9 mouse cellular contexts compared by ENCODE assay signal in the genomic region with DNA sequence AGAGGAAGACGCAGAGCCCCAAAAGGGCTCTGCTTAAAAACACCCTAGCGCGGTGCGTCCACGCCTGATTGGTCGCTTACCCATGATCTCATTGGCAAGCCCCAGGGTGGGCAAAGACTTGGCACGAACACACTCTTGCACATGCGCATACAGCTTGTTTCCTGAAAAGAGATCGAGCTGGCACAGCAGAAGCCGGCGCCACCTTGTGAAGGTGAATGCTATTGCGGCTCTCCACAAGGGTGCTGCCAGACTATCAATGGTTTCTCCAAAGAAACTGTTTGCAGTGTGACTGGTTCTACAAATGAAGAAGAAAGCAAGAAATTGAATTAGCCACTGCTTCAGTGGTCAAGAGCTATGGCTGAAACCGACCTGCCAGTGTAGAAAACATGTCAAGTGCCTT.
DNase-seq lines count a peak whose midpoint lies in the region; ATAC-seq lines count a peak whose summit lies in the region.
"Had no signal": no experiment of that assay in that cellular context is flagged by ENCODE, and none has a peak within 500 bp of the region (broad histone marks: within the 10 kb centered on the region; RNA-seq: fewer than 3 reads in every experiment).

No protein-coding gene starts in this region.

- DNase-seq in cerebellum, postnatal 10 days, result peak; percentile 42 to 45
- DNase-seq in cerebellum, adult 9-10 months, result no peak
- peak; percentile 24 to 51 for DNase-seq in kidney, postnatal 4 days
- peak; percentile 1 for DNase-seq in 3134 (ENCODE audit: extremely low read depth, insufficient read length, low spot score)
- DNase-seq in embryo, embryonic 10 days (ENCODE audit: low spot score), result peak; percentile 32
- no peak for DNase-seq in T-cell, adult 2 months (ENCODE audit: low spot score)
- no peak for DNase-seq in urinary bladder, postnatal 4 days (ENCODE audit: low spot score in 2 of 2)

- no peak for ATAC-seq in kidney, embryonic 15.5 days (replicated peaks; ENCODE audit: low FRiP score)
- ATAC-seq: midbrain, embryonic 13.5 days had no signal

- H3K4me2 ChIP-seq in kidney, embryonic 15.5 days, result no peak overlapping the region
- H3K4me2 ChIP-seq: midbrain, embryonic 13.5 days had no signal

- no peak overlapping the region for H3K9ac ChIP-seq in kidney, embryonic 15.5 days
- H3K9ac ChIP-seq: midbrain, embryonic 13.5 days had no signal

- no peaks in the 10 kb centered on the region for H3K9me3 ChIP-seq in kidney, embryonic 15.5 days (replicated peaks)
- H3K9me3 ChIP-seq: midbrain, embryonic 13.5 days had no signal

- H3K4me1 ChIP-seq in kidney, embryonic 15.5 days, result no peaks in the 10 kb centered on the region
- H3K4me1 ChIP-seq: midbrain, embryonic 13.5 days had no signal

- H3K27ac ChIP-seq in kidney, embryonic 15.5 days, result no peak overlapping the region
- H3K27ac ChIP-seq: midbrain, embryonic 13.5 days had no signal

- no peak overlapping the region for H3K4me3 ChIP-seq in kidney, embryonic 15.5 days (replicated peaks)
- H3K4me3 ChIP-seq: midbrain, embryonic 13.5 days had no signal

- no peaks in the 10 kb centered on the region for H3K36me3 ChIP-seq in kidney, embryonic 15.5 days
- H3K36me3 ChIP-seq: midbrain, embryonic 13.5 days had no signal

- H3K27me3 ChIP-seq in kidney, embryonic 15.5 days, result no peaks in the 10 kb centered on the region
- H3K27me3 ChIP-seq: midbrain, embryonic 13.5 days had no signal

- WGBS in kidney, embryonic 15.5 days, result 82% methylated on average over 13 of the region's 13 CpGs

Comparison
In these comparisons a context has a peak if more than half of its experiments do, and no peak if none do; other contexts are left out.
1. DNase-seq: peak in cerebellum, postnatal 10 days (2 of 2), kidney, postnatal 4 days (2 of 2), 3134 (single experiment) and embryo, embryonic 10 days (single experiment); none in cerebellum, adult 9-10 months (single experiment), T-cell, adult 2 months (single experiment) and urinary bladder, postnatal 4 days (0 of 2).